Mouse (Mus musculus) neural tube, embryonic 14.5 days (tissue): ENCODE measurements around the gene Rufy1. TPM values are rescaled to one million over a fixed set of nuclear protein-coding genes. Genes with fewer than 3 reads are reported as not detected.
A peak's percentile ranks its signal among the peaks of the same experiment; 100 is the strongest.

Source experiments
- ATAC-seq: fragments of 200-750 bp; cut with Nextera tagmentation; 2 replicates; pipeline ENCODE4 v1.8.0; 2017; ENCODE audit warnings: low read depth, mild to moderate bottlenecking, moderate TSS enrichment, moderate library complexity
- H3K27ac ChIP-seq: fragments of 300-500 bp; sonication (generic); 2 replicates; pipeline ENCODE4 v1.5.1; 2014; ENCODE audit warnings: low read depth, mild to moderate bottlenecking, control low read depth, low read length, moderate library complexity, mixed read lengths
- H3K27me3 ChIP-seq: fragments of 300-500 bp; sonication (generic); 2 replicates; pipeline ENCODE4 v1.6.1; 2014; ENCODE audit warnings: low read length; ENCODE audit not compliant: control insufficient read depth, insufficient read depth
- H3K36me3 ChIP-seq: fragments of 300-500 bp; sonication (generic); 2 replicates; pipeline ENCODE4 v1.6.1; 2014; ENCODE audit warnings: low read length, mixed read lengths; ENCODE audit not compliant: control insufficient read depth, insufficient read depth
- H3K4me1 ChIP-seq: fragments of 300-500 bp; sonication (generic); 2 replicates; pipeline ENCODE4 v1.6.1; 2014; ENCODE audit warnings: low read length; ENCODE audit not compliant: control insufficient read depth, insufficient read depth
- H3K4me2 ChIP-seq: fragments of 300-500 bp; sonication (generic); 2 replicates; pipeline ENCODE4 v1.6.1; 2014; ENCODE audit warnings: mild to moderate bottlenecking, low read depth, low read length, control low read depth
- H3K4me3 ChIP-seq: fragments of 300-500 bp; sonication (generic); 2 replicates; pipeline ENCODE4 v1.5.1; 2014; ENCODE audit warnings: low read depth, low read length, control low read depth, mixed read lengths
- H3K9ac ChIP-seq: fragments of 300-500 bp; sonication (generic); replicated peaks from 2 replicates; pipeline ENCODE4 v1.6.1; 2014; ENCODE audit warnings: low read depth, mild to moderate bottlenecking, control low read depth, low read length, mixed read lengths
- H3K9me3 ChIP-seq: fragments of 300-500 bp; sonication (generic); 2 replicates; pipeline ENCODE4 v1.6.1; 2016; ENCODE audit warnings: low read length; ENCODE audit not compliant: control insufficient read depth
- WGBS: fragments of 180-500 bp; shearing (Covaris S2); extraction: QIAGEN DNeasy Blood & Tissue Kit; methylation state at CpG from one replicate; pipeline ENCODE4 v1.1.7; 2014; 5-methylcytosine and 5-hydroxymethylcytosine counted together
- polyA plus RNA-seq: library from polyadenylated mRNA; unstranded; fragments of >200 nt; fragmentation: Nextera tagmentation; extraction: Ambion mirVana; gene quantifications from 2 replicates; pipeline ENCODE4 v1.2.1, GENCODE M21; 2014

The Rufy1 gene
- polyA plus RNA-seq, 1 experiment from 2014 or later = 31.9 TPM

- H3K4me3 ChIP-seq = no peak overlapping the region
- no peak overlapping the region for H3K9ac ChIP-seq
- peaks cover 48% of the 10 kb centered on the region for H3K36me3 ChIP-seq
- no peak for ATAC-seq
- H3K4me2 ChIP-seq = no peak overlapping the region
- H3K27ac ChIP-seq = no peak overlapping the region
- no peaks in the 10 kb centered on the region for H3K27me3 ChIP-seq
- no peaks in the 10 kb centered on the region for H3K4me1 ChIP-seq
- no peaks in the 10 kb centered on the region for H3K9me3 ChIP-seq
- WGBS = 68% methylated on average over 5 of the region's 5 CpGs
These were observed 41.3 kb downstream of the Rufy1 start for GRCm38 (mm10) chr11:50389616-50390015.

DNA sequence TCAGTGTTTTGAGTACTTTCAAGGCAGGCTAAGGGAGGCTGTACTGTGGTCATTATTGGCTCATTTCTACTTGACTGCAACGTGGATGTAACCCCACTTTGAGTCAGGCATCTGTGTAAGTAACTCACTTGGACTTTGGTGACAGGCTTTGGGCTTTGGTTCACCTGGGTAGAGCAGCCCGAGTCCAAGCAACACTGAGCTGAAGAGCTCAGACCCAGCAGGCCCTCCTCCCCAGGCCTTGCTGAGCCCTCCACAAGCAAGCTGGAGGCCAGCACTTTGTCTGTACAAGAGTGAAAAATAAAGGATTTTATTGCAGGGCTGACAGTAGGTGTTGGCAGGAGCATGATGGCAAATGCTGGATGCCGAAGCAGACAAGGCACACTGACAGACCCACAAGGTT lies 41.9 kb downstream of the Rufy1 start:
- Histone ChIP-seq H3K4me3 (no peak overlapping the region), H3K27ac (no peak overlapping the region), H3K4me2 (no peak overlapping the region), H3K9ac (no peak overlapping the region), H3K9me3 (no peaks in the 10 kb centered on the region), H3K4me1 (no peaks in the 10 kb centered on the region), H3K36me3 (peaks cover 46% of the 10 kb centered on the region), H3K27me3 (no peaks in the 10 kb centered on the region)
- ATAC-seq = no peak
- 83% methylated on average over 3 of the region's 3 CpGs for WGBS

- WGBS = 92% methylated on average over 3 of the region's 3 CpGs
These were observed 42.6 kb downstream of the Rufy1 start for GRCm38 (mm10) chr11:50388217-50388929.

GRCm38 (mm10) chr11:50387697-50388096 lies 43.2 kb downstream of the Rufy1 start:
- peaks cover 53% of the 10 kb centered on the region for H3K36me3 ChIP-seq
- H3K9me3 ChIP-seq = no peaks in the 10 kb centered on the region
- H3K27ac ChIP-seq = no peak overlapping the region
- no peaks in the 10 kb centered on the region for H3K4me1 ChIP-seq
- H3K4me3 ChIP-seq = no peak overlapping the region
- WGBS = 92% methylated on average over 4 of the region's 4 CpGs
- no peak overlapping the region for H3K4me2 ChIP-seq
- no peak for ATAC-seq
- no peaks in the 10 kb centered on the region for H3K27me3 ChIP-seq
- no peak overlapping the region for H3K9ac ChIP-seq

More at GRCm38 (mm10) chr11:50388217-50388929, 42.6 kb downstream of the Rufy1 start:
- Histone ChIP-seq H3K27ac (no peak overlapping the region), H3K4me2 (no peak overlapping the region), H3K9me3 (no peaks in the 10 kb centered on the region), H3K27me3 (no peaks in the 10 kb centered on the region), H3K4me3 (no peak overlapping the region), H3K9ac (no peak overlapping the region), H3K4me1 (no peaks in the 10 kb centered on the region), H3K36me3 (peaks cover 46% of the 10 kb centered on the region)
- ATAC-seq = no peak

DNA sequence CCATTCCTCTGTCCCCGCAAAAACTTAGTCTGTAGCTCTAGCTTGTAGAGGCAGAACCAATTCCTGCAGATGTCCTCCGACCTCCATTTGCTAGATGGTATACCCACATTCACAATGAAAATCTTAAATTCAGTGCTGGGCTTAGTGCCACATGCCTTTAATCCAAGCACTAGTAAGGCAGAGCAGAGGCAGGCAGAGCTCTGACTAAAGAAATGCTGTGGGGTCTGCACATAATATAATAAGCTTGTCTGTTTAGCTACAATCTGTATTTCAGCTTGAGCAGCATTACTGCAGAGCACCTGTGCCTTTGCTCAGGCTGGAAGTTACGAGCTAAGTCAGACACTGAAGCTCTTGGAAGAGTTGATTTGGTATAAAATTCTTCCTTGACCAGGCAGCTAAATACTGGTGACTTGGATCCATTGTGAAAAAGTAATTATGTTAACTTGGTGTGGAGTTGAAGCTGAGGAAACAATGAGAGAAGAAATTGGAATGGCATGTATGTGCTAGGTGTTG lies 43.7 kb downstream of the Rufy1 start:
- H3K9me3 ChIP-seq = no peaks in the 10 kb centered on the region
- 73% methylated on average over 3 of the region's 3 CpGs for WGBS
- H3K36me3 ChIP-seq = peaks cover 57% of the 10 kb centered on the region
- ATAC-seq = 0 out of 2 replicates have a peak, but pooled peaks have one; percentile 19
- H3K27ac ChIP-seq = no peak overlapping the region
- H3K4me1 ChIP-seq = no peaks in the 10 kb centered on the region
- no peak overlapping the region for H3K4me2 ChIP-seq
- no peak overlapping the region for H3K4me3 ChIP-seq
- no peaks in the 10 kb centered on the region for H3K27me3 ChIP-seq
- no peak overlapping the region for H3K9ac ChIP-seq

GRCm38 (mm10) chr11:50381311-50381710 lies 49.6 kb downstream of the Rufy1 start:
- Histone ChIP-seq H3K9ac (no peak overlapping the region), H3K27ac (no peak overlapping the region), H3K27me3 (no peaks in the 10 kb centered on the region), H3K36me3 (peaks cover 33% of the 10 kb centered on the region), H3K4me1 (peaks cover 21% of the 10 kb centered on the region), H3K4me3 (peak overlapping the region; percentile 17; the same call in 1 of the 2 replicates), H3K9me3 (no peaks in the 10 kb centered on the region), H3K4me2 (peak overlapping the region; percentile 42)
- ATAC-seq = no peak
- WGBS = 33% methylated on average over 4 of the region's 4 CpGs

DNA sequence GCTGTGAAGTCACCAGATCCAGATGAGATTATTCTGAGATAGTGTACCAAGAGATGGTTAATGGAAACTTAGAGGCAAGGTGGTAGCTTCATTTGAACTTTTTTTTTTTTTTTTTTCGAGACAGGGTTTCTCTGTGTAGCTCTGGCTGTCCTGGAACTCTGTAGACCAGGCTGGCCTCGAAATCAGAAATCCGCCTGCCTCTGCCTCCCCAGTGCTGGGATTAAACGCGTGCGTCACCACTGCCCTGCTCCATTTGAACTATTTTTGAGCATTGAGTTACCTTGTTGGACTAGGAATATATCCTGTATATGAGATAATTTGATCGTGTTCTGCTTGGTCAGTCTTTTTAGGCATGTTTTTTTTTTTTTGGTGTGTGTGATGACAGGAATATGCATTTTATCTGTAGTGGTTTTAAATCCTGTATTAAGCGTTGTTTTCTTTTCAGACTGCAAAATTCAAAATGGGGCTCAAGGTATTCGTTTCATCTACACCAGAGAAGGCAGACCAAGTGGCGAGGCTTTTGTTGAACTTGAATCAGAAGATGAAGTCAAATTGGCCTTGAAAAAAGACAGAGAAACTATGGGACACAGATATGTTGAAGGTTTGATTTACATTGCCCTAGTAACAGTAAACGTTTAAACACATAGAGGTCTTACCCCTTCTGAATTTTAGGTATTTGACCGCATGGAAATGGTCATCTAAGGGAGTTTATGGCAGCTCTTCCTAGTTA lies 51.7 kb downstream of the Rufy1 start:
- no peak overlapping the region for H3K27ac ChIP-seq
- H3K27me3 ChIP-seq = no peaks in the 10 kb centered on the region
- peak overlapping the region; percentile 95 for H3K4me3 ChIP-seq
- no peak for ATAC-seq
- H3K4me1 ChIP-seq = peaks cover 24% of the 10 kb centered on the region
- peak overlapping the region; percentile 74 for H3K4me2 ChIP-seq
- 62% methylated on average over 12 of the region's 12 CpGs for WGBS
- H3K9me3 ChIP-seq = no peaks in the 10 kb centered on the region
- peak overlapping the region; percentile 98 for H3K9ac ChIP-seq
- peaks cover 23% of the 10 kb centered on the region for H3K36me3 ChIP-seq

DNA sequence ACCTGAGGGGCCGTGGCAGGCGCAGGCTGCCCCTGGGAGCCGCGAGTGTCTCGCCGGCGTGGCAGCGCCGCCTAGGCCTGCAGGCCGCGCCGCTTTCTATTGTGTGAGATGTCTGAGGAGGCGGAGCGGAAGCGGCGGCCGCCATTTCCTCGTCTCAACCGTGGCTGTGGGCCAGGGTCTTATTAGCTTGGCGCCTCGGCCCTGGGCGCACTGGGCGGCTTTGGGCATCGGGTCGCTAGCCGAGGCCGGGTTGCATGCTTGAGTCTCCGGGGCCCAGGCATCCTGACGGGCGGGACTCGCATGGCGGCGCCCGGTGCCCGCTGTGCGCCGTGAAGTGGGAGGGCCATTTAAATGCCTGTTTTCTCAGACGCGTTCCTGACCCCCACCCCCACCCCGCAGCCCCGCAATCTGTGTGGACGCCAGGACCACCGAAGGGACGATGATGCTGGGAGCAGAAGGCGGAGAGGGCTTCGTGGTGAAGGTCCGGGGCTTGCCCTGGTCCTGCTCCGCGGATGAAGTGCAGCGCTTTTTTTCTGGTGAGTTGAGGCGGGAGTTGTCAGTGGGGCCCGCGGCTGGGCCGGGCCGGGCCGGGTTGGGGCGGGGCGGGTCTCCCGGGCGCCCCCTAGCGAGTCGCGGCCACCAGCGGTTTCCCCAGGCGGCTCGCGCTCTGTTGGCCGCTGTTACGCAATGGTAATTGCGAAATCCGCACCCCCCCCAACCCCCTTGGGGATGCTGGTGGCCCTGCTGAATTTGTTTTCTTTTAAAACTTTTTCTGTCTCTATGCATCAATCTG lies 52.8 kb downstream of the Rufy1 start:
- H3K9ac ChIP-seq = peak overlapping the region; percentile 98
- peak overlapping the region; percentile 75 for H3K4me2 ChIP-seq
- no peaks in the 10 kb centered on the region for H3K9me3 ChIP-seq
- ATAC-seq = peak; percentile 79
- H3K4me3 ChIP-seq = peak overlapping the region; percentile 95
- peak overlapping the region; percentile 99 for H3K27ac ChIP-seq
- H3K4me1 ChIP-seq = peaks cover 24% of the 10 kb centered on the region
- H3K27me3 ChIP-seq = no peaks in the 10 kb centered on the region
- under 1% methylated on average over 63 of the region's 71 CpGs for WGBS
- H3K36me3 ChIP-seq = peaks cover 16% of the 10 kb centered on the region
